Mouse (Mus musculus) limb, embryonic 13.5 days (tissue): ENCODE data around the gene Cd53. TPM values are rescaled to one million over a fixed set of nuclear protein-coding genes. Genes with fewer than 3 reads are reported as not detected.

Experiments used
- ATAC-seq: fragments of 200-750 bp; cut with Nextera tagmentation; 2 replicates; pipeline ENCODE4 v1.8.0; 2017; ENCODE audit warnings: low read depth, moderate number of reproducible peaks, moderate TSS enrichment; ENCODE audit not compliant: low FRiP score
- H3K27ac ChIP-seq: fragments of 300-500 bp; sonication (generic); 2 replicates; pipeline ENCODE4 v1.5.1; 2015; ENCODE audit warnings: inconsistent platforms, mild to moderate bottlenecking, moderate library complexity
- H3K27me3 ChIP-seq: fragments of 300-500 bp; sonication (generic); 2 replicates; pipeline ENCODE4 v1.6.1; 2015; ENCODE audit warnings: mild to moderate bottlenecking, inconsistent platforms
- H3K36me3 ChIP-seq: fragments of 300-500 bp; sonication (generic); 2 replicates; pipeline ENCODE4 v1.6.1; 2015; ENCODE audit warnings: inconsistent platforms, mild to moderate bottlenecking, moderate library complexity
- H3K4me1 ChIP-seq: fragments of 300-500 bp; sonication (generic); 2 replicates; pipeline ENCODE4 v1.6.1; 2015; ENCODE audit warnings: inconsistent platforms
- H3K4me2 ChIP-seq: fragments of 300-500 bp; sonication (generic); replicated peaks from 2 replicates; pipeline ENCODE4 v1.6.1; 2015; ENCODE audit warnings: inconsistent platforms, mild to moderate bottlenecking, moderate library complexity
- H3K4me3 ChIP-seq: fragments of 300-500 bp; sonication (generic); 2 replicates; pipeline ENCODE4 v1.5.1; 2015; ENCODE audit warnings: moderate library complexity, mild to moderate bottlenecking, inconsistent platforms
- H3K9ac ChIP-seq: fragments of 300-500 bp; sonication (generic); 2 replicates; pipeline ENCODE4 v1.6.1; 2015; ENCODE audit warnings: mild to moderate bottlenecking, inconsistent platforms
- H3K9me3 ChIP-seq: fragments of 300-500 bp; sonication (generic); 2 replicates; pipeline ENCODE4 v1.6.1; 2016; ENCODE audit warnings: inconsistent platforms
- WGBS: fragments of 180-500 bp; shearing (Covaris S2); methylation state at CpG from one replicate; pipeline ENCODE4 v1.1.7; 2015; 5-methylcytosine and 5-hydroxymethylcytosine counted together
- polyA plus RNA-seq: library from polyadenylated mRNA; unstranded; fragments of >200 nt; fragmentation: Nextera tagmentation; extraction: Ambion mirVana; gene quantifications from 2 replicates; pipeline ENCODE4 v1.2.1, GENCODE M21; 2015

The Cd53 gene
- polyA plus RNA-seq, 1 experiment from 2014 or later = 7.0 TPM

DNA sequence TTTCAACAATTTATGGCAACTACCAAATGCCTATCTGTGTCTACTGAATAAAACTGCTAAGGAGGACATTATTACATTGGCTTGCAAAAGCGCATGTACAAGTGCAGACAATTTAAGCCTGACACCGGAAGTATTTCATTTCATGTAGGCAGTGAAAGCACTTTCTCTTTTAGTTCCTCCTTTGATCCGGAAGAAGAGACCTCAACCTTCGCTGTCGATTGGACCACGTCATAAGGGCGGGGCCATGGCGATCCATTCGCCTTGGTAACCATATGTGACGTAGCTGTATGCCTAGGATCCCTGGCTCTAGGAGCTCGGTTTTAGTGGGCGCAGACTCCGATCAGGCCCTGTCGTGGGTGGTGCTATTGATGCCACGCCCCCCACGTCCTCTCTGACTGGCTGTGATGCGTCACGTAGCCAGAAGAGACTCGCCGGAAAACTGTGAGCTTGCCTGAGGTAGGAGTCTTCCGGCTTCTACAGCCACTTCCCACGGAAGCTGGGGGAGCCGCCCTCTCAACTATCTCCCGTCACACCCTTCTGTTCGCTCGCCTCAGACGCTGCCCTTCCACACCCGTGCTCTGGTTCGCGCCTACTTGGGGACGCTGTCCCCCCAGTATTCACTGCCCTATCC is 68.4 kb downstream of the Cd53 start:
- peak overlapping the region; percentile 69 for H3K9ac ChIP-seq
- H3K36me3 ChIP-seq = no peaks in the 10 kb centered on the region
- H3K4me2 ChIP-seq = peak overlapping the region; percentile 67
- no peaks in the 10 kb centered on the region for H3K4me1 ChIP-seq
- peak; percentile 99 for ATAC-seq
- no peaks in the 10 kb centered on the region for H3K9me3 ChIP-seq
- H3K27me3 ChIP-seq = no peaks in the 10 kb centered on the region
- H3K4me3 ChIP-seq = peak overlapping the region; percentile 62
- 1% methylated on average over 31 of the region's 31 CpGs for WGBS
- peak overlapping the region; percentile 89 for H3K27ac ChIP-seq

Other genes with a start within 250 kb of the Cd53 start
- 49.8 and 54.4 TPM in 2 replicates for gene Dram2, start 242.4 kb downstream of the Cd53 start, polyA plus RNA-seq
- gene Cept1, start 242.3 kb downstream of the Cd53 start, polyA plus RNA-seq = 59.6 and 62.6 TPM in 2 replicates
- 14.1 and 14.3 TPM in 2 replicates for gene Lrif1, start 105.2 kb downstream of the Cd53 start, polyA plus RNA-seq
- gene Olfr266, start 36.1 kb upstream of the Cd53 start, polyA plus RNA-seq = not detected in 2 replicates
- 1.6 TPM in 2 replicates for gene Kcna3, start 246.0 kb upstream of the Cd53 start, polyA plus RNA-seq